Mouse (Mus musculus) neural tube, embryonic 11.5 days (tissue): ENCODE results near the gene Dynlrb1. TPM values are rescaled to one million over a fixed set of nuclear protein-coding genes. Genes with fewer than 3 reads are reported as not detected.

Source experiments
- ATAC-seq: fragments of 200-750 bp; cut with Nextera tagmentation; 2 replicates; pipeline ENCODE4 v1.8.0; 2017; ENCODE audit warnings: moderate number of reproducible peaks, mild to moderate bottlenecking, moderate TSS enrichment, moderate library complexity; ENCODE audit not compliant: insufficient read depth, low FRiP score, low TSS enrichment
- DNase-seq: peaks from one replicate; pipeline ENCODE4 v3.0.0-alpha.2; 2015; ENCODE audit warnings: low spot score
- H3K27ac ChIP-seq: fragments of 300-500 bp; sonication (generic); 2 replicates; pipeline ENCODE4 v1.5.1; 2014; ENCODE audit warnings: low read depth, mild to moderate bottlenecking, low read length
- H3K27me3 ChIP-seq: fragments of 300-500 bp; sonication (generic); 2 replicates; pipeline ENCODE4 v1.6.1; 2014; ENCODE audit warnings: mild to moderate bottlenecking, low read length, mixed read lengths; ENCODE audit not compliant: control insufficient read depth, insufficient read depth
- H3K36me3 ChIP-seq: fragments of 300-500 bp; sonication (generic); 2 replicates; pipeline ENCODE4 v1.6.1; 2014; ENCODE audit warnings: mild to moderate bottlenecking, low read length, moderate library complexity, mixed read lengths; ENCODE audit not compliant: control insufficient read depth, insufficient read depth
- H3K4me1 ChIP-seq: fragments of 300-500 bp; sonication (generic); 2 replicates; pipeline ENCODE4 v1.6.1; 2014; ENCODE audit warnings: low read length, mixed read lengths; ENCODE audit not compliant: control insufficient read depth, insufficient read depth
- H3K4me2 ChIP-seq: fragments of 300-500 bp; sonication (generic); 2 replicates; pipeline ENCODE4 v1.6.1; 2014; ENCODE audit warnings: low read depth, mild to moderate bottlenecking, moderate library complexity
- H3K4me3 ChIP-seq: fragments of 300-500 bp; sonication (generic); 2 replicates; pipeline ENCODE4 v1.5.1; 2014; ENCODE audit warnings: low read depth, low read length
- H3K9ac ChIP-seq: fragments of 300-500 bp; sonication (generic); 2 replicates; pipeline ENCODE4 v1.6.1; 2014; ENCODE audit warnings: mild to moderate bottlenecking, low read length
- H3K9me3 ChIP-seq: fragments of 300-500 bp; sonication (generic); 2 replicates; pipeline ENCODE4 v1.6.1; 2016; ENCODE audit warnings: low read length; ENCODE audit not compliant: control insufficient read depth
- WGBS: fragments of 180-500 bp; shearing (Covaris S2); extraction: QIAGEN DNeasy Blood & Tissue Kit; methylation state at CpG from one replicate; pipeline ENCODE4 v1.1.7; 2014; 5-methylcytosine and 5-hydroxymethylcytosine counted together
- polyA plus RNA-seq: library from polyadenylated mRNA; unstranded; fragments of >200 nt; fragmentation: Nextera tagmentation; extraction: Ambion mirVana; gene quantifications from 2 replicates; pipeline ENCODE4 v1.2.1, GENCODE M21; 2014

Dynlrb1 gene
- 515 and 522 TPM in 2 replicates for polyA plus RNA-seq

DNA sequence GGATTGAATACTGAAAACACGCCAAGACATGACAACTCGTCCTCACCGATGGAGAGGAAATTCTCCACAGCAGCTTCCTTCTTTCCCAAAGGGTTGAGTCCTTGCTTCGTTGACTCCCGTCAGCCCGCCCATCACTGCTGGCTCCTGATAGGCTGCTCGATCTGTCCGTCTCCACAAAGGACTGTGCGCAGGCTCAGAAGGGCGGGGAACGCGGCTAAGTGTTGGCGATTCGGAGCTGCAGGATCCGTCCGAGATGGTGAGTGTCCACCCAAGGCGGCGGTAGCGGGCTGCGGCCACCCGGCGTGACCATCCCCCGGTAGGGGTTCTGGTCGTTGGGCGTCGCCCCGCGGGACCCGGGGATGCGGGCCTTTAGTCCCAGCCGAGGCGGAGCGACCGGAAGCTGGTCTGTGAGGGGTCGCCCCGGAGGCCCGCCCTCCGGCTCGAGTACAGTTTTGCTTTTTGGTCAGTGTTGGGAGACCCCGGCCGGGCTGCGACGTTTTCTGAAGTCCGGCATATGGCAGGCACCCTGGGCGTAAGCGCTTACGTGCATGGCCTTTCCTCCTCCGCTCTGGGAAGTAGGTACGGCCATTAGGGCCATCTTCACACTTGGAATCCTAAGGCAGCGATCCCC is at the start of gene Dynlrb1:
TSS of gene Dynlrb1 (plus strand) at position 172 of the 631 bp plus-strand sequence.
- H3K4me1 ChIP-seq = peaks cover 9% of the 10 kb centered on the region
- ATAC-seq = peak; percentile 98
- peak; percentile 98 for DNase-seq
- under 1% methylated on average over 50 of the region's 50 CpGs for WGBS
- H3K36me3 ChIP-seq = no peaks in the 10 kb centered on the region; the same call in 1 of the 2 replicates
- peak within 1 kb of the TSS; percentile 67 for H3K27ac ChIP-seq
- no peaks in the 10 kb centered on the region for H3K27me3 ChIP-seq
- peak within 1 kb of the TSS; percentile 61 for H3K4me2 ChIP-seq
- H3K9me3 ChIP-seq = no peaks in the 10 kb centered on the region
- peak within 1 kb of the TSS; percentile 68 for H3K4me3 ChIP-seq
- peak within 1 kb of the TSS; percentile 87 for H3K9ac ChIP-seq

DNA sequence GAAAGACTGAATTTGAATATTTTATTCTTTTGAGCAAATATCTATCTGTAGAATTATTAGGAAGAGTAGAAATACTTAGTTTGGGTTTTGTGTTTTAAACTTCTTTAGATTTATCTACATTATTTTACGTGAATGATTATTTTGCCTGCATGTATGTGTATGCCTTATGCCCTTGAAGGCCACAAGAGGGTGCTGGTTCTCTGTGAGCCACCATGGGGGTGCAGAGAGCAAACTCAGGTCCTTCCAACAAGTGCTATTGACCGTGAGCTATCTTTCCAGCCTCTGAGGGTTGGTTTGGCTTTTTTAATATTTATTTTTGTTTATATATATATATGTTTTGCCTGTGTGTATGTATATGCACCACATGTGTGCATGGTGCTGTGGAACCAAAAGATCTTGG is 28.9 kb upstream of the Dynlrb1 start:
- no peak overlapping the region for H3K4me2 ChIP-seq
- no peak overlapping the region for H3K27ac ChIP-seq
- H3K9me3 ChIP-seq = no peaks in the 10 kb centered on the region
- peaks cover 10% of the 10 kb centered on the region for H3K36me3 ChIP-seq
- no peaks in the 10 kb centered on the region for H3K27me3 ChIP-seq
- H3K9ac ChIP-seq = no peak overlapping the region
- no peak for DNase-seq
- H3K4me3 ChIP-seq = no peak overlapping the region
- 86% methylated on average over 2 of the region's 2 CpGs for WGBS
- no peak for ATAC-seq
- no peaks in the 10 kb centered on the region for H3K4me1 ChIP-seq

DNA sequence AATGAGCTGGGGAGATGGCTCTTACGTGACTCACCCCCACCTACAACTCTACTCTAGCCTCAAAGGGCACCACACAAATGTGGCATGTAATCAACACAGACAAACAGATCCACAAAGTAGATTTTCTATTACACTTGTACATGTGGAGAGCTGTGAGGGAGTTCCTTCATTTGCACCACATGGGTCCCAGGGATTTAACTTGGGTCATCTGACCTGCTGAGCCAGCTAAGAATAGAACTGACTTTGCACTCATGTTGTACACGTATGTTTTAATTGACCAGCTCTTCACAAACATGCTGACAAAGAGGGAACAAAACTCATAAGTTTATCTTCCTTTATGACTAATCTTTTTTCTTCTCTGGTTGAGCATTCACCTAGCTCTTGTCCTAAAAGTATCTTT is 13.2 kb upstream of the Dynlrb1 start:
- H3K36me3 ChIP-seq = peaks cover 11% of the 10 kb centered on the region

DNA sequence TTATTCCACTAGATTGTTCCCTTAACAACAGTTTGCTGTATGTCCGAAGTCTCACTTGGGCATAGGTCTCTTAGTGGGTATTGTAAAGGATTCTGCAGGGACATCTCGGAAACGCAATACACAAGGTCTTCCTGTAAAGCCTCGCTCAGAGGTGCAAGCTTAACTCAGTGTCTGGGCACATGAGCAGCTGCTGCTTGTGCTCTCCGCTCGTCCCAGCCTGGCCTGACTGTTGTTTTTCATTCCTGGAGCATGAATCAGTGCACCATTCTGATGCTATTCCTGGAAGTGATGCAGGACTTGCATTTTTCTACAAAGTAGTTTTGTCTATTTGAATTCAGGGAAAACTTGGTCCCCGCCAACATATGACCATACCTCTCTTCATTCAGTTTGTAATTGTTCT is 11.6 kb upstream of the Dynlrb1 start:
- DNase-seq (no peak), ATAC-seq (no peak)
- Histone ChIP-seq H3K4me2 (no peak overlapping the region), H3K9ac (no peak overlapping the region), H3K4me1 (no peaks in the 10 kb centered on the region), H3K36me3 (peaks cover 11% of the 10 kb centered on the region), H3K27me3 (no peaks in the 10 kb centered on the region), H3K4me3 (no peak overlapping the region), H3K9me3 (no peaks in the 10 kb centered on the region), H3K27ac (no peak overlapping the region)
- 92% methylated on average over 7 of the region's 7 CpGs for WGBS

More for the DNA sequence above, 13.2 kb upstream of the Dynlrb1 start:
- no peak overlapping the region for H3K4me3 ChIP-seq
- no peak overlapping the region for H3K4me2 ChIP-seq
- DNase-seq = no peak
- no peaks in the 10 kb centered on the region for H3K4me1 ChIP-seq
- H3K9ac ChIP-seq = no peak overlapping the region
- no peak for ATAC-seq
- no peaks in the 10 kb centered on the region for H3K27me3 ChIP-seq
- H3K27ac ChIP-seq = no peak overlapping the region
- no peaks in the 10 kb centered on the region for H3K9me3 ChIP-seq
- 90% methylated on average over 2 of the region's 2 CpGs for WGBS

DNA sequence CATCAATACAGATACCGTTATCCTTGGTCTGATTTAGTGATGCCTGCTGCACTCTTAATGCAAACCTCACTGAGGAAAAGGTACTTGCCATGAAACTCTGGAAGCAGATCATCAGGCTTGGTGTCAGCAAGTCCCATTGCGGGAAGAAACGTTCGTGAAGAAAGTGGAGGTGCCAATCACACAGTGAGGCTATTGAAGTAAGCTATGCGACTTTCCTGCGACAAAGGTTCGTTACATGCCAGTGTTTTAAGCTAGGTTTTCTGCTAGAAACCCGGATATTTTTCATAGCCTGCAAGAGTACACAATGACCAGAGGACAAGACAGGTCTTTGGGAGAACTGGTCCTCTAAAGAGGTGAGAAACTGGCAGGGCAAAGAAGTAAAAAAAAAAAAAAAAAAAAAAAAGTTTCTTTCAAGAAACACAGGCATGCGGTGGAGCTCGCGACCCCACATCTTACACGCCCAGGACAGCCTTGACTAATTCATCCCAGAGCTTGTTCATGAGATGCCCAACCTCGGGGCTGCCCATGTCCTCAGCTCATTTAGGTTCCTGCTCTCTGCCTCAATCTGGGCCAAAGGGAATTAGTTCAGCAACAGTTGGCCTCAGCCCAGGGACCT is 479 bp upstream of the Dynlrb1 start:
- Histone ChIP-seq H3K9ac (peak overlapping the region; percentile 87), H3K9me3 (no peaks in the 10 kb centered on the region), H3K27ac (peak overlapping the region; percentile 67), H3K4me3 (peak overlapping the region; percentile 68), H3K4me1 (peaks cover 9% of the 10 kb centered on the region), H3K36me3 (no peaks in the 10 kb centered on the region; the same call in 1 of the 2 replicates), H3K4me2 (peak overlapping the region; percentile 61), H3K27me3 (no peaks in the 10 kb centered on the region)
- DNase-seq (no peak), ATAC-seq (peak; percentile 82)
- 7% methylated on average over 13 of the region's 13 CpGs for WGBS

DNA sequence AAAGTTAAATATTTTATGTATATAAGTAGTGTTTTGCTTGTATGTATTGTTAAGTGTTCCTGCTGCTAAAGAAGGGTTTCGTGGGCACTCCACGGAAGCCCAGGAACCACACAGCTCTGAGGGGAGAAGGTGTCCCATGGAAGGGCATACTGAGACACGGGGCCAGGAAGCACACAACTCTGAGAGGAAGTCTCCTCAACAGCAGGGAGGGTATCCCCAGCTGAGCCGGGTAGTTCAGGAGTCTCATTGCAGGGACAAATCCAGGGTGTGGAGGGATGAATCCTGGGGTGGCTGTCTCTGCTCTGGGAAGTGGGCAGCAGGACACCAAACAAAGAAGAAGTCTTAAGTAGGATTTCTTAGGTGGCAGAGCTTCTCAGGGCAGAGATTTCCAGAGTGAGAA is 943 bp downstream of the Dynlrb1 start:
- DNase-seq = no peak
- peak overlapping the region; percentile 61 for H3K4me2 ChIP-seq
- H3K36me3 ChIP-seq = no peaks in the 10 kb centered on the region; the same call in 1 of the 2 replicates
- no peaks in the 10 kb centered on the region for H3K9me3 ChIP-seq
- no peaks in the 10 kb centered on the region for H3K27me3 ChIP-seq
- peak overlapping the region; percentile 87 for H3K9ac ChIP-seq
- WGBS = 21% methylated on average over 4 of the region's 4 CpGs
- peaks cover 9% of the 10 kb centered on the region for H3K4me1 ChIP-seq
- ATAC-seq = no peak
- H3K4me3 ChIP-seq = peak overlapping the region; percentile 68
- no peak overlapping the region for H3K27ac ChIP-seq

DNA sequence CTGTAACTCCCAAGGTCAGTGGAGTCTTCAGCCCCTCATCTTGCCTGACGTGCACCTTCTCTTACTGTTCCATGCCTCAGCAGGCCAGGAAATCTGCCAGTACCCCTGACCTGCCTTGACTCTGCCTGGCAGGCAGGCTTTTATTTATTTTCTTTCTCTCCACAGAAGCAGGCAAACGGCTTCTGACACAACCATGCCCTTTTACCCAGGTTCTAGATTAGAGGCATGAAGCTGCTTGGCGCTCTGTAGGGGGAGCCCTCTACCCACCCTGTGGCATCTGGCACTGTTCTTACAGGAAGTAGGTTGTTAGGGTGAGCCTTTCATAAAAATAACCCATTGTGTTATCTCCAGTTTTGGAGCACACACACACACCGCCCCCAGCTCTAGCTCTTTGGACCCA is 4.6 kb downstream of the Dynlrb1 start:
- Histone ChIP-seq H3K4me3 (no peak overlapping the region), H3K4me2 (no peak overlapping the region), H3K36me3 (peaks cover 3% of the 10 kb centered on the region; the same call in 1 of the 2 replicates), H3K9me3 (no peaks in the 10 kb centered on the region), H3K9ac (no peak overlapping the region), H3K27ac (no peak overlapping the region), H3K4me1 (peaks cover 9% of the 10 kb centered on the region), H3K27me3 (no peaks in the 10 kb centered on the region)
- ATAC-seq (no peak), DNase-seq (no peak)
- WGBS = 90% methylated on average over 4 of the region's 4 CpGs

DNA sequence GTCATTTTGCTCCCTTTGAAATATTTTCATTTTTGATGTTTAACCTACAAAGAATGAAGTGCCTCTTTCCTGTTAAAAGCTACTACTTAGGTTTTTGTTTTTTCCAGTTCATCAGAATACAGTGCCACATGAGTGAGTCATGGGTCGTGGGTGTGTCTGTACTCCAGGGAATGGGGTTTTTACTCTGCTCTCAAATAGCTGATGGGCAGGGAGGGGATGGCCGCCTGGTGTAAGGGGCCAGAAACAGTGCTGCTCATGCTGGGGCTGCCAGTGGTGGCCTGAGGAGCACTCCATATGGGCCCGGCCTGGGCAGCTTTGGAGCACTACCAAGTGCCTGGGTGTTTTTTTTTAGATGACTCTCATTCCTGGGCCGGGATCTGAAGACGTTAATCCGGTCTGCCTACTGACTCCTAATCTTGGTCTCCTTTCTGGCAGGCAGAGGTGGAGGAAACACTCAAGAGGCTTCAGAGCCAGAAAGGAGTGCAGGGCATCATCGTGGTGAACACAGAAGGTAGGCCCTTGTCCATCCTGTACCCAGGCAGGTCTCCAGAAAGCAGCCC is 6.0 kb downstream of the Dynlrb1 start:
- no peaks in the 10 kb centered on the region for H3K9me3 ChIP-seq
- 88% methylated on average over 7 of the region's 7 CpGs for WGBS
- H3K9ac ChIP-seq = no peak overlapping the region
- peaks cover 6% of the 10 kb centered on the region for H3K4me1 ChIP-seq
- peaks cover 9% of the 10 kb centered on the region for H3K36me3 ChIP-seq
- no peak overlapping the region for H3K4me3 ChIP-seq
- H3K4me2 ChIP-seq = no peak overlapping the region
- H3K27ac ChIP-seq = no peak overlapping the region
- no peak for DNase-seq
- ATAC-seq = no peak
- H3K27me3 ChIP-seq = no peaks in the 10 kb centered on the region

DNA sequence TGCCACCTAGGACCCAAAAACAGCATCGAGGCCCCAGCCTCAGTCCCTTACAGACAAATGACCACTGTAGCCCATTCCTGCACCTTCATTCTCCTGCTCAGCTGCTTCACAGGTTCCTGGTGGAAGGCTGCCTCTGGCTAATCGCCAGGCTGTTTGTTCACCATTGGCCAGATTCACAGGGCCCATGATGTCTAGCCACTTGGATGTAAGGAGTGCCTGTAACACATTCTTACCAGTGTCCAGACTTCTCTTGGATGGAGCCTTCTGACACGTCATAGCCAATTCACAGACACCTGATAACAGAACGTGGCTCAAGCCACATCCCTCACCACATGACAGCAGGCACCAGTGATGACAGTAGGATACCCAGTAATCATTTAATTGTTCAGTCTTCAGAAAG is 9.9 kb downstream of the Dynlrb1 start:
- WGBS = 95% methylated on average over 4 of the region's 4 CpGs
- Histone ChIP-seq H3K4me2 (no peak overlapping the region), H3K36me3 (peaks cover 28% of the 10 kb centered on the region), H3K4me3 (no peak overlapping the region), H3K4me1 (no peaks in the 10 kb centered on the region), H3K9ac (no peak overlapping the region), H3K27ac (no peak overlapping the region), H3K27me3 (no peaks in the 10 kb centered on the region), H3K9me3 (no peaks in the 10 kb centered on the region)
- ATAC-seq (no peak), DNase-seq (no peak)
